Mouse (Mus musculus) small intestine, adult 10 weeks (tissue): ENCODE data around the gene Mgst3. TPM values are rescaled to one million over a fixed set of nuclear protein-coding genes. Genes with fewer than 3 reads are reported as not detected.

ENCODE experiments used
- polyA plus RNA-seq: library from polyadenylated mRNA; stranded (reverse); fragments of 350-450 nt; fragmentation: Illumina TruSeq; extraction: RNeasy Lipid Tissue Mini Kit (QIAGEN cat#74804); gene quantifications from one replicate; pipeline ENCODE4 v1.2.3, GENCODE M21; 2014; ENCODE audit warnings: low replicate concordance

Gene Mgst3
- 3.6 TPM for polyA plus RNA-seq

GRCm38 (mm10) chr1:167393683-167394492 lies at the start of gene Mgst3:
Gene Mgst3 (minus strand): TSS chr1:167393841.

GRCm38 (mm10) chr1:167349815-167350596 lies 43.6 kb downstream of the Mgst3 start, which contains the start of gene Aldh9a1:
Gene Aldh9a1 (plus strand): TSS chr1:167349991.

Other genes with a start within 250 kb of the Mgst3 start
- gene Uck2, start 108.5 kb downstream of the Mgst3 start, polyA plus RNA-seq: 17.4 TPM
- gene Tmco1, start 85.5 kb downstream of the Mgst3 start, polyA plus RNA-seq: 394 TPM
- gene Aldh9a1, start 43.9 kb downstream of the Mgst3 start, polyA plus RNA-seq: 203 TPM
- gene Lrrc52, start 72.9 kb upstream of the Mgst3 start, polyA plus RNA-seq: not detected
- not detected for gene Rxrg, start 204.5 kb upstream of the Mgst3 start, polyA plus RNA-seq